Mouse (Mus musculus) myocyte (in vitro differentiated cells): Measurements from ENCODE around the gene Mybbp1a. TPM values are rescaled to one million over a fixed set of nuclear protein-coding genes. Genes with fewer than 3 reads are reported as not detected.

Experiments used
- H3K27me3 ChIP-seq: one replicate; pipeline ENCODE4 v1.6.1; 2011; ENCODE audit not compliant: control insufficient read depth, insufficient read depth, insufficient read length
- H3K36me3 ChIP-seq: one replicate; pipeline ENCODE4 v1.6.1; 2011; ENCODE audit not compliant: control insufficient read depth, insufficient read depth
- H3K4me2 ChIP-seq: one replicate; pipeline ENCODE4 v1.6.1; 2011; ENCODE audit warnings: low read depth, control low read depth
- H3K4me3 ChIP-seq: one replicate; pipeline ENCODE4 v1.5.1; 2011; ENCODE audit warnings: mild to moderate bottlenecking, control low read depth, moderate library complexity
- H3K79me2 ChIP-seq: one replicate; pipeline ENCODE4 v1.6.1; 2011; ENCODE audit not compliant: control insufficient read depth, insufficient read depth
- H3ac ChIP-seq: one replicate; pipeline ENCODE4 v1.6.1; 2011; ENCODE audit not compliant: control insufficient read depth, insufficient read length
- CEBPB ChIP-seq: IDR thresholded peaks from 2 replicates; pipeline ENCODE4 v1.6.1; 2011; ENCODE audit warnings: mild to moderate bottlenecking, moderate library complexity; ENCODE audit not compliant: poor library complexity, insufficient read depth, severe bottlenecking
- E2F4 ChIP-seq: IDR thresholded peaks from one replicate; pipeline ENCODE4 v1.6.1; 2011; ENCODE audit warnings: mild to moderate bottlenecking, control low read depth, moderate library complexity; ENCODE audit not compliant: insufficient read depth
- MAX ChIP-seq: IDR thresholded peaks from one replicate; pipeline ENCODE4 v1.6.1; 2011; ENCODE audit warnings: low read depth, mild to moderate bottlenecking, control low read depth
- MYOD1 ChIP-seq, 3 experiments: IDR thresholded peaks; one replicate each; pipeline ENCODE4 v1.6.1; 2011; ENCODE audit warnings: control low read depth in 2 of 3, low read depth in 2 of 3, mild to moderate bottlenecking in 2 of 3, moderate library complexity in 1 of 3; ENCODE audit not compliant: insufficient read length in 2 of 3, control insufficient read depth in 1 of 3
- MYOG ChIP-seq, 3 experiments: IDR thresholded peaks; one replicate each; pipeline ENCODE4 v1.6.1; 2011; ENCODE audit warnings: control low read depth in 2 of 3, low read depth in 2 of 3, mild to moderate bottlenecking in 2 of 3; ENCODE audit not compliant: insufficient read length in 2 of 3, control insufficient read depth in 1 of 3, insufficient read depth in 1 of 3
- POLR2A ChIP-seq: IDR thresholded peaks from one replicate; pipeline ENCODE4 v1.6.1; 2011; ENCODE audit warnings: low read depth, mild to moderate bottlenecking, control low read depth, moderate library complexity; ENCODE audit not compliant: insufficient read length
- POLR2AphosphoS2 ChIP-seq: IDR thresholded peaks from one replicate; pipeline ENCODE4 v1.6.1; 2011; ENCODE audit warnings: low read depth, control low read depth; ENCODE audit not compliant: insufficient read length
- REST ChIP-seq: IDR thresholded peaks from one replicate; pipeline ENCODE4 v1.6.1; 2011; ENCODE audit warnings: mild to moderate bottlenecking, control low read depth, moderate library complexity; ENCODE audit not compliant: insufficient read depth, insufficient read length
- SRF ChIP-seq: IDR thresholded peaks from one replicate; pipeline ENCODE4 v1.6.1; 2011; ENCODE audit warnings: low read depth; ENCODE audit not compliant: control insufficient read depth, insufficient read length
- TCF12 ChIP-seq: IDR thresholded peaks from one replicate; pipeline ENCODE4 v1.6.1; 2011; ENCODE audit warnings: mild to moderate bottlenecking, control low read depth; ENCODE audit not compliant: poor library complexity, insufficient read depth, severe bottlenecking
- TCF3 ChIP-seq: IDR thresholded peaks from one replicate; pipeline ENCODE4 v1.6.1; 2011; ENCODE audit warnings: low read depth, control low read depth; ENCODE audit not compliant: insufficient read length
- USF1 ChIP-seq: IDR thresholded peaks from one replicate; pipeline ENCODE4 v1.6.1; 2011; ENCODE audit warnings: low read depth, mild to moderate bottlenecking, control low read depth, moderate library complexity
- polyA plus RNA-seq: library from polyadenylated mRNA; unstranded; fragments of >200 nt; fragmentation: generic; extraction: Trizol; gene quantifications from one replicate; pipeline ENCODE4 v1.2.1, GENCODE M21; 2012; ENCODE audit warnings: missing spikeins

The Mybbp1a gene
- polyA plus RNA-seq, 1 experiment = 138 TPM

- H3K36me3 ChIP-seq = no peaks in the 10 kb centered on the region
- H3K27me3 ChIP-seq = no peaks in the 10 kb centered on the region
- no peak overlapping the region for H3ac ChIP-seq
- H3K4me2 ChIP-seq = no peak overlapping the region
- H3K79me2 ChIP-seq = no peaks in the 10 kb centered on the region
- no peak overlapping the region for H3K4me3 ChIP-seq
- TF ChIP-seq TCF3 = no peak
- TF ChIP-seq POLR2AphosphoS2 = no peak
- no peak for TF ChIP-seq REST
- TF ChIP-seq TCF12 = no peak
- TF ChIP-seq MYOG (IDR thresholded peaks at IDR 0.05; ENCODE audit: control insufficient read depth in 1 of 3, insufficient read depth in 1 of 3, insufficient read length in 2 of 3, low read depth in 2 of 3) = no peak
- TF ChIP-seq MYOD1 (IDR thresholded peaks at IDR 0.05; ENCODE audit: control insufficient read depth in 1 of 3, insufficient read length in 2 of 3, low read depth in 2 of 3) = no peak
- no peak for TF ChIP-seq E2F4
Observed at GRCm38 (mm10) chr11:72396621-72397020, 44.5 kb upstream of the Mybbp1a start.

- no peak for TF ChIP-seq REST
- no peak for TF ChIP-seq MYOD1 (IDR thresholded peaks at IDR 0.05; ENCODE audit: control insufficient read depth in 1 of 3, insufficient read length in 2 of 3, low read depth in 2 of 3)
- no peak for TF ChIP-seq CEBPB
- TF ChIP-seq TCF12 = no peak
- TF ChIP-seq SRF = no peak
- TF ChIP-seq E2F4 = no peak
- no peak for TF ChIP-seq MYOG (IDR thresholded peaks at IDR 0.05; ENCODE audit: control insufficient read depth in 1 of 3, insufficient read depth in 1 of 3, insufficient read length in 2 of 3, low read depth in 2 of 3)
- TF ChIP-seq MAX = no peak
- no peak for TF ChIP-seq USF1
- TF ChIP-seq POLR2A = no peak
- Histone ChIP-seq H3ac (no peak overlapping the region), H3K27me3 (no peaks in the 10 kb centered on the region), H3K4me2 (no peak overlapping the region), H3K4me3 (no peak overlapping the region), H3K36me3 (no peaks in the 10 kb centered on the region), H3K79me2 (no peaks in the 10 kb centered on the region)
Observed at GRCm38 (mm10) chr11:72397072-72397471, 44.1 kb upstream of the Mybbp1a start.

GRCm38 (mm10) chr11:72397811-72398525, 43.2 kb upstream of the Mybbp1a start:
- no peak overlapping the region for H3ac ChIP-seq
- no peaks in the 10 kb centered on the region for H3K36me3 ChIP-seq
- no peak overlapping the region for H3K4me2 ChIP-seq
- TF ChIP-seq MYOG (IDR thresholded peaks at IDR 0.05; ENCODE audit: control insufficient read depth in 1 of 3, insufficient read depth in 1 of 3, insufficient read length in 2 of 3, low read depth in 2 of 3) (no peak), POLR2AphosphoS2 (no peak), TCF12 (no peak), REST (no peak), MAX (no peak), POLR2A (no peak), USF1 (no peak), E2F4 (no peak), MYOD1 (IDR thresholded peaks at IDR 0.05; ENCODE audit: control insufficient read depth in 1 of 3, insufficient read length in 2 of 3, low read depth in 2 of 3) (no peak), CEBPB (no peak), SRF (no peak), TCF3 (no peak)
- H3K4me3 ChIP-seq = no peak overlapping the region
- peaks cover 8% of the 10 kb centered on the region for H3K27me3 ChIP-seq
- H3K79me2 ChIP-seq = no peaks in the 10 kb centered on the region

GRCm38 (mm10) chr11:72401068-72401467, 40.1 kb upstream of the Mybbp1a start:
- TF ChIP-seq MYOG (IDR thresholded peaks at IDR 0.05; ENCODE audit: control insufficient read depth in 1 of 3, insufficient read depth in 1 of 3, insufficient read length in 2 of 3, low read depth in 2 of 3) (no peak), CEBPB (no peak), USF1 (no peak), MAX (no peak), POLR2A (no peak), E2F4 (no peak), SRF (no peak), MYOD1 (IDR thresholded peaks at IDR 0.05; ENCODE audit: control insufficient read depth in 1 of 3, insufficient read length in 2 of 3, low read depth in 2 of 3) (no peak)

GRCm38 (mm10) chr11:72402017-72402416, 39.1 kb upstream of the Mybbp1a start:
- no peaks in the 10 kb centered on the region for H3K79me2 ChIP-seq
- no peaks in the 10 kb centered on the region for H3K36me3 ChIP-seq
- no peak overlapping the region for H3K4me2 ChIP-seq
- H3K27me3 ChIP-seq = peaks cover 40% of the 10 kb centered on the region
- H3K4me3 ChIP-seq = no peak overlapping the region
- H3ac ChIP-seq = no peak overlapping the region
- TF ChIP-seq REST = no peak
- no peak for TF ChIP-seq POLR2AphosphoS2
- no peak for TF ChIP-seq E2F4
- no peak for TF ChIP-seq CEBPB
- TF ChIP-seq USF1 = no peak
- TF ChIP-seq MYOD1 (IDR thresholded peaks at IDR 0.05; ENCODE audit: control insufficient read depth in 1 of 3, insufficient read length in 2 of 3, low read depth in 2 of 3) = no peak
- no peak for TF ChIP-seq POLR2A
- TF ChIP-seq TCF12 = no peak
- no peak for TF ChIP-seq SRF

More at GRCm38 (mm10) chr11:72401068-72401467, 40.1 kb upstream of the Mybbp1a start:
- no peak overlapping the region for H3K4me3 ChIP-seq
- H3K4me2 ChIP-seq = no peak overlapping the region
- no peak overlapping the region for H3ac ChIP-seq
- peaks cover 34% of the 10 kb centered on the region for H3K27me3 ChIP-seq
- no peaks in the 10 kb centered on the region for H3K79me2 ChIP-seq
- H3K36me3 ChIP-seq = no peaks in the 10 kb centered on the region
